Mouse (Mus musculus) testis, adult 2 months (tissue): ENCODE measurements at regions not wholly inside any gene's neighbourhood (a gene's known extent, or its start where the extent isn't known, plus 50 kb on each side); places are given as distances from the start of the nearest gene placed in this dataset.

Experiments
- CTCF ChIP-seq: fragments of 200-500 bp; IDR thresholded peaks from 2 replicates; pipeline ENCODE4 v1.5.1; 2012; ENCODE audit warnings: low read depth, mild to moderate bottlenecking, inconsistent platforms, low read length, moderate library complexity; ENCODE audit not compliant: control insufficient read depth, insufficient read depth, insufficient replicate concordance
- POLR2A ChIP-seq: fragments of 200-500 bp; IDR thresholded peaks from 2 replicates; pipeline ENCODE4 v1.6.1; 2012; ENCODE audit warnings: low read depth, mild to moderate bottlenecking, inconsistent platforms, low read length, moderate library complexity; ENCODE audit not compliant: control insufficient read depth

DNA sequence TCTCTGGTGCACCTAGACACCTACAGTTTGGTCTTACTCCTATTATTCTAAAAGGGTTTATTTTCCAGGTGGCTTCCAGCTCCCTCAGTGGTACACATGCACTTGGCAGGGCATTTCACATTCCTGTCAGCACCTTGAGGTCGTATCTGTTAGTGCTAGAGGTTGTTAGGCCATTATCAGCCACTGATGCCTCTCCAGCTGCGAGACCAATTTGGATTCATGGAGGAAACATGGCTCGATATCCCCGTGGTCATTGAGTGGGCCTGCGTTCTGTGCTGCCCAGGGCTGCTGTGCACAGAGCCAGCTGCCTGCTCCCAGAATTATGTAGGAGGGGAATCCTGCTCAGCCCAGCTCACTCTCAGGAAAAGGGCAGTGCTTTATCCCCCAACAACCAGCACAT is 60.1 kb upstream of the Irx1 start:
- TF ChIP-seq CTCF, result no peak
- TF ChIP-seq POLR2A, result no peak
